ENCODE assay signal across 27 mouse cellular contexts in genomic region chr13:91086361-91086900, GRCm38 (mm10).
DNase-seq lines count a peak whose midpoint lies in the region; ATAC-seq lines count a peak whose summit lies in the region.
"Had no signal": no experiment of that assay in that cellular context is flagged by ENCODE, and none has a peak within 500 bp of the region (broad histone marks: within the 10 kb centered on the region; RNA-seq: fewer than 3 reads in every experiment).

No protein-coding gene starts in this region.

- 92% methylated on average over 12 of the region's 12 CpGs for WGBS in forebrain, embryonic 13.5 days
- WGBS in forebrain, embryonic 12.5 days, result 90% methylated on average over 12 of the region's 12 CpGs
- 86% methylated on average over 12 of the region's 12 CpGs for WGBS in forebrain, embryonic 15.5 days
- WGBS in forebrain, embryonic 11.5 days, result 95% methylated on average over 12 of the region's 12 CpGs
- 86% methylated on average over 12 of the region's 12 CpGs for WGBS in forebrain, embryonic 16.5 days

- H3K27me3 ChIP-seq in forebrain, embryonic 13.5 days, result no peaks in the 10 kb centered on the region
- no peaks in the 10 kb centered on the region for H3K27me3 ChIP-seq in forebrain, embryonic 12.5 days
- H3K27me3 ChIP-seq in forebrain, embryonic 15.5 days, result no peaks in the 10 kb centered on the region
- no peaks in the 10 kb centered on the region for H3K27me3 ChIP-seq in forebrain, embryonic 11.5 days (ENCODE audit: control insufficient read depth, insufficient read depth, low read length)
- no peaks in the 10 kb centered on the region for H3K27me3 ChIP-seq in forebrain, embryonic 16.5 days (replicated peaks; ENCODE audit: control insufficient read depth, insufficient read depth, low read length)
- H3K27me3 ChIP-seq: CH12.LX; embryonic facial prominence, embryonic 13.5 days; embryonic facial prominence, embryonic 15.5 days; Patski had no signal

- no peak overlapping the region for H3K4me2 ChIP-seq in forebrain, embryonic 13.5 days
- H3K4me2 ChIP-seq in forebrain, embryonic 12.5 days, result no peak overlapping the region
- no peak overlapping the region for H3K4me2 ChIP-seq in forebrain, embryonic 15.5 days (replicated peaks)
- no peak overlapping the region for H3K4me2 ChIP-seq in forebrain, embryonic 11.5 days (ENCODE audit: low read depth, low read length, severe bottlenecking)
- H3K4me2 ChIP-seq in forebrain, embryonic 16.5 days (ENCODE audit: low read length), result no peak overlapping the region
- H3K4me2 ChIP-seq: embryonic facial prominence, embryonic 13.5 days; embryonic facial prominence, embryonic 15.5 days had no signal

- no peak overlapping the region for H3K9ac ChIP-seq in forebrain, embryonic 13.5 days
- no peak overlapping the region for H3K9ac ChIP-seq in forebrain, embryonic 12.5 days
- no peak overlapping the region for H3K9ac ChIP-seq in forebrain, embryonic 15.5 days (replicated peaks)
- no peak overlapping the region for H3K9ac ChIP-seq in forebrain, embryonic 11.5 days (ENCODE audit: low read length)
- H3K9ac ChIP-seq in forebrain, embryonic 16.5 days (replicated peaks; ENCODE audit: low read depth, low read length), result no peak overlapping the region
- H3K9ac ChIP-seq: embryonic facial prominence, embryonic 13.5 days; embryonic facial prominence, embryonic 15.5 days had no signal

- H3K9me3 ChIP-seq in forebrain, embryonic 13.5 days (replicated peaks), result no peaks in the 10 kb centered on the region
- no peaks in the 10 kb centered on the region for H3K9me3 ChIP-seq in forebrain, embryonic 12.5 days
- no peaks in the 10 kb centered on the region for H3K9me3 ChIP-seq in forebrain, embryonic 15.5 days
- no peaks in the 10 kb centered on the region for H3K9me3 ChIP-seq in forebrain, embryonic 11.5 days (ENCODE audit: control insufficient read depth, low read length)
- no peaks in the 10 kb centered on the region for H3K9me3 ChIP-seq in forebrain, embryonic 16.5 days (ENCODE audit: control insufficient read depth, low read length)
- H3K9me3 ChIP-seq: embryonic facial prominence, embryonic 13.5 days; embryonic facial prominence, embryonic 15.5 days; G1E had no signal

- H3K36me3 ChIP-seq in forebrain, embryonic 13.5 days (ENCODE audit: poor library complexity, severe bottlenecking), result no peaks in the 10 kb centered on the region
- no peaks in the 10 kb centered on the region for H3K36me3 ChIP-seq in forebrain, embryonic 12.5 days (replicated peaks)
- H3K36me3 ChIP-seq in forebrain, embryonic 15.5 days, result no peaks in the 10 kb centered on the region
- no peaks in the 10 kb centered on the region for H3K36me3 ChIP-seq in forebrain, embryonic 11.5 days (ENCODE audit: control insufficient read depth, insufficient read depth, low read length)
- H3K36me3 ChIP-seq in forebrain, embryonic 16.5 days (ENCODE audit: control insufficient read depth, insufficient read depth), result no peaks in the 10 kb centered on the region
- H3K36me3 ChIP-seq: embryonic facial prominence, embryonic 13.5 days; embryonic facial prominence, embryonic 15.5 days; G1E had no signal

- peak; percentile 55; the same call in 1 of the 2 replicates for ATAC-seq in forebrain, embryonic 13.5 days
- no peak for ATAC-seq in forebrain, embryonic 12.5 days (ENCODE audit: low FRiP score)
- peak; percentile 66 for ATAC-seq in forebrain, embryonic 15.5 days (replicated peaks)
- ATAC-seq in forebrain, embryonic 11.5 days (replicated peaks; ENCODE audit: low FRiP score), result no peak
- peak; percentile 71 for ATAC-seq in forebrain, embryonic 16.5 days
- ATAC-seq: activated CD4-positive, CD25-positive, alpha-beta regulatory T cell, adult 4 months; CD4-positive, CD25-positive, alpha-beta regulatory T cell, adult 4 months; Patski had no signal

- H3K4me1 ChIP-seq in forebrain, embryonic 13.5 days, result no peaks in the 10 kb centered on the region
- H3K4me1 ChIP-seq in forebrain, embryonic 12.5 days, result no peaks in the 10 kb centered on the region
- H3K4me1 ChIP-seq in forebrain, embryonic 15.5 days, result no peaks in the 10 kb centered on the region
- H3K4me1 ChIP-seq in forebrain, embryonic 11.5 days (replicated peaks; ENCODE audit: control insufficient read depth, insufficient read depth, low read length), result no peaks in the 10 kb centered on the region
- no peaks in the 10 kb centered on the region for H3K4me1 ChIP-seq in forebrain, embryonic 16.5 days (replicated peaks; ENCODE audit: control insufficient read depth, insufficient read depth, low read length)
- H3K4me1 ChIP-seq: embryonic facial prominence, embryonic 13.5 days had no signal

- H3K4me3 ChIP-seq in forebrain, embryonic 13.5 days, result no peak overlapping the region
- H3K4me3 ChIP-seq in forebrain, embryonic 12.5 days (replicated peaks), result no peak overlapping the region
- no peak overlapping the region for H3K4me3 ChIP-seq in forebrain, embryonic 15.5 days
- H3K4me3 ChIP-seq in forebrain, embryonic 11.5 days (ENCODE audit: low read depth, low read length), result no peak overlapping the region
- H3K4me3 ChIP-seq in forebrain, embryonic 16.5 days (replicated peaks; ENCODE audit: low read length), result no peak overlapping the region
- H3K4me3 ChIP-seq: embryonic facial prominence, embryonic 13.5 days; embryonic facial prominence, embryonic 15.5 days; erythroblast, embryonic 14.5 days had no signal

- H3K27ac ChIP-seq in forebrain, embryonic 13.5 days, result no peak overlapping the region
- H3K27ac ChIP-seq in forebrain, embryonic 12.5 days, result no peak overlapping the region
- peak overlapping the region; percentile 70 for H3K27ac ChIP-seq in forebrain, embryonic 15.5 days (replicated peaks)
- H3K27ac ChIP-seq in forebrain, embryonic 11.5 days (ENCODE audit: low read depth, low read length), result no peak overlapping the region
- peak overlapping the region; percentile 79 for H3K27ac ChIP-seq in forebrain, embryonic 16.5 days (ENCODE audit: low read length)
- H3K27ac ChIP-seq: embryonic facial prominence, embryonic 13.5 days; embryonic facial prominence, embryonic 15.5 days had no signal

- DNase-seq in forebrain, embryonic 11.5 days (ENCODE audit: low spot score), result no peak
- DNase-seq in NIH3T3 (ENCODE audit: low read depth) (peak; percentile 2), MN1 (ENCODE audit: low spot score) (no peak)
- no peak for DNase-seq in neural tube, embryonic 10.5 days (ENCODE audit: extremely low spot score, low spot score)
- DNase-seq: adrenal gland, adult 8-10 months; adrenal gland, postnatal 14 days; adrenal gland, postnatal 36 days; B cell, adult 2 months; cerebellum, adult 11 months; cerebellum, adult 18-20 months; cerebellum, adult 8-10 months; cerebellum, adult 9-11 months; cerebellum, postnatal 14 days; cerebellum, postnatal 36 days; embryo, embryonic 11 days had no signal

Comparison
In these comparisons a context has a peak if more than half of its experiments do, and no peak if none do; other contexts are left out.
1. ATAC-seq: peak in forebrain, embryonic 13.5 days (single experiment), forebrain, embryonic 15.5 days (single experiment) and forebrain, embryonic 16.5 days (single experiment); none in forebrain, embryonic 12.5 days (single experiment) and forebrain, embryonic 11.5 days (single experiment).
2. H3K27ac ChIP-seq: peak in forebrain, embryonic 15.5 days (single experiment) and forebrain, embryonic 16.5 days (single experiment); none in forebrain, embryonic 13.5 days (single experiment), forebrain, embryonic 12.5 days (single experiment) and forebrain, embryonic 11.5 days (single experiment).